Mouse (Mus musculus): Measurements from ENCODE around the gene Col15a1. TPM values are rescaled to one million over a fixed set of nuclear protein-coding genes. Genes with fewer than 3 reads are reported as not detected.

Gene Col15a1
- total RNA-seq, 1 experiment: 0.31 TPM

DNA sequence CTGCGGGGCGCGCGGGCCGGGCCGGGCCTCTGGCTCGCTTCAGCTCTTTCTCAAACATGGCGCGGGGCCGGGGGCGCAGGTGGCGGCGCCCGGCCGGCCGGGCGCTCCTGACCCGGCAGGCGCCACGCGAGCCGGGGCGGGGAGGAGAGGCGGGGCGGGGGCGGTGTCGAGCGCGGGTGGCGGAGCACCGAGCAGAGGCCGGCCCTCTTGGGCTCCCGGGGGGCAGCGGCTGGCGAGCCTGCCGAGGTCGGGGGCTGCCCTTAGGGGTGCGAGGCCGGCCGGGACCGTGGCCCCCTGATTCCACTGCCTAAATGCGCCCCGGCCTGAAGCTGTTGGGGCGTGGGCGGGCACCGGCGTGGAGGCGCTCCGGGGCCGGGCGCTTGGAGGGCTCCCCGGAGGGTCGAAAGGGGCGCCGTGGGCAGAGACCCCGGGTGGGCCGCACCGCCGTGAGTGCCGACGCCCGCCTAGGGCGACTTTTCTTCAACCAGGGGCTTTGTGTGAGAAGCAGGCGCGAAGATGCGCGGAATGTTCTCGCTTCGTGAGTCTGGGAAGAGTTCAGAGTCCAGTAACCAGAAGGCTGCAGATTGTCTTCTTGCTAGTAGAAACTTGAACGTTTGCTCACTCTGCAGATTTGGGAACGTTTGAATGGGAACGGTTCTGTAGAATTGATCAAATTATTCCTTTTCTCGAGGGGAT lies 145.6 kb downstream of the Col15a1 start:
- peak overlapping the region; percentile 82 for H3K9ac ChIP-seq (ENCODE audit: insufficient read depth, low read depth, low read length, poor library complexity, severe bottlenecking)
- H3K27ac ChIP-seq (ENCODE audit: insufficient read depth, low read depth, low read length, poor library complexity, severe bottlenecking): no peak overlapping the region; the same call in 1 of the 2 replicates
- H3K9me3 ChIP-seq (ENCODE audit: control insufficient read depth, insufficient read depth, low read depth, low read length): no peaks in the 10 kb centered on the region
- TF ChIP-seq HCFC1 (IDR thresholded peaks at IDR 0.05; ENCODE audit: borderline replicate concordance, insufficient read depth, low read length) (no peak), ZC3H11A (IDR thresholded peaks at IDR 0.05; ENCODE audit: borderline replicate concordance, low read depth, low read length) (no peak), CHD2 (IDR thresholded peaks at IDR 0.05; ENCODE audit: low read depth, low read length) (no peak), ZNF384 (IDR thresholded peaks at IDR 0.05; ENCODE audit: low read depth, low read length) (no peak), MAFK (IDR thresholded peaks at IDR 0.05; ENCODE audit: insufficient read depth, low read depth, low read length) (no peak)
- no peaks in the 10 kb centered on the region for H3K36me3 ChIP-seq (ENCODE audit: control insufficient read depth, insufficient read depth, low read length, poor library complexity, severe bottlenecking)
- in situ Hi-C loops (cut with MboI; ENCODE audit: low sequenced_read_pairs in 2 of 2, unreplicated experiment in 2 of 2): no loop called here
- peak; percentile 25 for DNase-seq (ENCODE audit: low read depth, low spot score)
- H3K4me3 ChIP-seq (ENCODE audit: insufficient read depth in 1 of 2, low read depth in 1 of 2, low read length in 2 of 2, poor library complexity in 1 of 2, severe bottlenecking in 1 of 2): peak overlapping the region; percentile 77 to 89
- peaks cover 0 to 2% of the 10 kb centered on the region in 2 experiments; a peak in 1 of 4 replicates for H3K4me1 ChIP-seq (ENCODE audit: control insufficient read depth in 2 of 2, insufficient read depth in 2 of 2, low read length in 2 of 2, poor library complexity in 1 of 2)

- no peak overlapping the region for H3K9ac ChIP-seq (ENCODE audit: insufficient read depth, low read depth, low read length, poor library complexity, severe bottlenecking)
- H3K4me3 ChIP-seq (ENCODE audit: insufficient read depth in 1 of 2, low read depth in 1 of 2, low read length in 2 of 2, poor library complexity in 1 of 2, severe bottlenecking in 1 of 2): peak overlapping the region in 1 of 2 experiments; percentile 89; a peak in 1 of 4 replicates
- peaks cover 0 to 2% of the 10 kb centered on the region in 2 experiments; a peak in 1 of 4 replicates for H3K4me1 ChIP-seq (ENCODE audit: control insufficient read depth in 2 of 2, insufficient read depth in 2 of 2, low read length in 2 of 2, poor library complexity in 1 of 2)
- H3K36me3 ChIP-seq (ENCODE audit: control insufficient read depth, insufficient read depth, low read length, poor library complexity, severe bottlenecking): no peaks in the 10 kb centered on the region
- TF ChIP-seq ZNF384 (IDR thresholded peaks at IDR 0.05; ENCODE audit: low read depth, low read length) (no peak), MAFK (IDR thresholded peaks at IDR 0.05; ENCODE audit: insufficient read depth, low read depth, low read length) (no peak), ZC3H11A (IDR thresholded peaks at IDR 0.05; ENCODE audit: borderline replicate concordance, low read depth, low read length) (no peak), HCFC1 (IDR thresholded peaks at IDR 0.05; ENCODE audit: borderline replicate concordance, insufficient read depth, low read length) (no peak), CHD2 (IDR thresholded peaks at IDR 0.05; ENCODE audit: low read depth, low read length) (no peak)
- DNase-seq (ENCODE audit: low read depth, low spot score): no peak
- no peaks in the 10 kb centered on the region for H3K9me3 ChIP-seq (ENCODE audit: control insufficient read depth, insufficient read depth, low read depth, low read length)
- in situ Hi-C loops (cut with MboI; ENCODE audit: low sequenced_read_pairs in 2 of 2, unreplicated experiment in 2 of 2): no loop called here
- H3K27ac ChIP-seq (ENCODE audit: insufficient read depth, low read depth, low read length, poor library complexity, severe bottlenecking): no peak overlapping the region
Observed at GRCm38 (mm10) chr4:47354304-47354703, 146.3 kb downstream of the Col15a1 start.

- Histone ChIP-seq H3K36me3 (ENCODE audit: control insufficient read depth, insufficient read depth, low read length, poor library complexity, severe bottlenecking) (no peaks in the 10 kb centered on the region), H3K27ac (ENCODE audit: insufficient read depth, low read depth, low read length, poor library complexity, severe bottlenecking) (no peak overlapping the region), H3K4me3 (ENCODE audit: insufficient read depth in 1 of 2, low read depth in 1 of 2, low read length in 2 of 2, poor library complexity in 1 of 2, severe bottlenecking in 1 of 2) (no peak overlapping the region), H3K9ac (ENCODE audit: insufficient read depth, low read depth, low read length, poor library complexity, severe bottlenecking) (no peak overlapping the region), H3K4me1 (ENCODE audit: control insufficient read depth in 2 of 2, insufficient read depth in 2 of 2, low read length in 2 of 2, poor library complexity in 1 of 2) (no peaks in the 10 kb centered on the region), H3K9me3 (ENCODE audit: control insufficient read depth, insufficient read depth, low read depth, low read length) (no peaks in the 10 kb centered on the region)
- TF ChIP-seq ZC3H11A (IDR thresholded peaks at IDR 0.05; ENCODE audit: borderline replicate concordance, low read depth, low read length): no peak
- TF ChIP-seq CHD2 (IDR thresholded peaks at IDR 0.05; ENCODE audit: low read depth, low read length): no peak
- no peak for TF ChIP-seq MAFK (IDR thresholded peaks at IDR 0.05; ENCODE audit: insufficient read depth, low read depth, low read length)
- in situ Hi-C loops (cut with MboI; ENCODE audit: low sequenced_read_pairs in 2 of 2, unreplicated experiment in 2 of 2): no loop called here
- DNase-seq (ENCODE audit: low read depth, low spot score): no peak
Observed at GRCm38 (mm10) chr4:47362662-47363061, 154.7 kb downstream of the Col15a1 start.

Other genes starting within 250 kb of the Col15a1 start
- 0.09 and 0.37 TPM in 2 replicates for gene Gabbr2, start 216.3 kb upstream of the Col15a1 start, total RNA-seq (2012; rRNA removed)
- gene Anks6, start 150.7 kb upstream of the Col15a1 start, total RNA-seq (2012; rRNA removed): 0.89 and 1.7 TPM in 2 replicates
- gene Galnt12, start 116.3 kb upstream of the Col15a1 start, total RNA-seq (2012; rRNA removed): 4.9 and 9.5 TPM in 2 replicates
- gene Tgfbr1, start 145.1 kb downstream of the Col15a1 start, total RNA-seq (2012; rRNA removed): 30.7 and 31.7 TPM in 2 replicates

All from ES-E14 (cell line).